Mouse (Mus musculus): ENCODE data around the gene Arap2. TPM values are rescaled to one million over a fixed set of nuclear protein-coding genes. Genes with fewer than 3 reads are reported as not detected.

The Arap2 gene
- polyA plus RNA-seq, 1 experiment from 2014 or later = 4.2 TPM

DNA sequence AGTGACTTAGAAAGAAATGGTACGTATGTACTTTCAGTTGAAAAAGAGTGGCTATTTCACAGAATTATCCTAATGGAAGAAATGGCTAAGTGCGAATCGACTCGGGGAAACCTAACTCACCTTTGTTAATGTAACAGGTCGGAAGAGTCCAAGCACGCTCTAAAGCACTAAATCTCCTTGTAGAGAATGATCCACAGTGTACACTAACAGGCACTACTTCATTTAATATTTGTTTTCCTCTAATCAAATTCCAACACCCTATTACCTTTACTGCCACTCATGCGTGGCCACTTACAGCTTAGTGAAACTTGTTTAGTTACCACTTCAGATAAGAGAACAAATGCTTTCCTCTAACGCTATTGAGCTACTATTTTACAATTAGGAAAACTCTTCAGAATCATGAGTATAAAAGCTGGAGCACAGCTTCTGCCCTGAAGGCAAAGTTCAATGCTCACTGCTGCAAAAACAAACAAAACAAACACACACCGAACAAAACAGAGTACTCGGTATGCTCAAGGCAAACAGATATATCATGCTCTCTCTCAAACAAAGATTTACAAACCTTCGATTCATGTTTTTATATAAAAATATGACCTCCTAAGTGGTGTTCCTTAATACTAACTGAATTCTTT, 143.0 kb downstream of the Arap2 start:
- Histone ChIP-seq H3K27ac (ENCODE audit: low read depth, low read length) (no peak overlapping the region), H3K9me3 (replicated peaks; ENCODE audit: control insufficient read depth, low read length) (no peaks in the 10 kb centered on the region), H3K27me3 (ENCODE audit: control insufficient read depth, insufficient read depth, low read length) (no peaks in the 10 kb centered on the region), H3K4me2 (no peak overlapping the region), H3K4me3 (ENCODE audit: low read depth, low read length) (no peak overlapping the region), H3K36me3 (ENCODE audit: control insufficient read depth, insufficient read depth, low read length) (no peaks in the 10 kb centered on the region), H3K4me1 (ENCODE audit: control insufficient read depth, insufficient read depth, low read length) (no peaks in the 10 kb centered on the region), H3K9ac (ENCODE audit: low read depth, low read length) (no peak overlapping the region)
- ATAC-seq (replicated peaks; ENCODE audit: insufficient number of reproducible peaks, low FRiP score, low TSS enrichment) = no peak
- 87% methylated on average over 11 of the region's 11 CpGs for WGBS (ENCODE audit: insufficient replicate concordance)

- Histone ChIP-seq H3K9me3 (replicated peaks; ENCODE audit: control insufficient read depth, low read length) (no peaks in the 10 kb centered on the region), H3K27me3 (ENCODE audit: control insufficient read depth, insufficient read depth, low read length) (no peaks in the 10 kb centered on the region), H3K27ac (ENCODE audit: low read depth, low read length) (no peak overlapping the region), H3K4me1 (ENCODE audit: control insufficient read depth, insufficient read depth, low read length) (no peaks in the 10 kb centered on the region), H3K4me2 (no peak overlapping the region), H3K36me3 (ENCODE audit: control insufficient read depth, insufficient read depth, low read length) (no peaks in the 10 kb centered on the region), H3K4me3 (ENCODE audit: low read depth, low read length) (no peak overlapping the region), H3K9ac (ENCODE audit: low read depth, low read length) (no peak overlapping the region)
- no peak for ATAC-seq (replicated peaks; ENCODE audit: insufficient number of reproducible peaks, low FRiP score, low TSS enrichment)
These were observed 147.7 kb downstream of the Arap2 start for GRCm38 (mm10) chr5:62618286-62618685.

GRCm38 (mm10) chr5:62611990-62612389, 154.0 kb downstream of the Arap2 start:
- no peaks in the 10 kb centered on the region for H3K9me3 ChIP-seq (replicated peaks; ENCODE audit: control insufficient read depth, low read length)
- H3K36me3 ChIP-seq (ENCODE audit: control insufficient read depth, insufficient read depth, low read length) = no peaks in the 10 kb centered on the region
- no peak overlapping the region for H3K4me2 ChIP-seq
- WGBS (ENCODE audit: insufficient replicate concordance) = 71% methylated on average over 3 of the region's 3 CpGs
- H3K27me3 ChIP-seq (ENCODE audit: control insufficient read depth, insufficient read depth, low read length) = no peaks in the 10 kb centered on the region
- H3K27ac ChIP-seq (ENCODE audit: low read depth, low read length) = no peak overlapping the region
- no peak overlapping the region for H3K4me3 ChIP-seq (ENCODE audit: low read depth, low read length)
- no peak for ATAC-seq (replicated peaks; ENCODE audit: insufficient number of reproducible peaks, low FRiP score, low TSS enrichment)
- H3K4me1 ChIP-seq (ENCODE audit: control insufficient read depth, insufficient read depth, low read length) = no peaks in the 10 kb centered on the region
- no peak overlapping the region for H3K9ac ChIP-seq (ENCODE audit: low read depth, low read length)

- Histone ChIP-seq H3K9me3 (replicated peaks; ENCODE audit: control insufficient read depth, low read length) (no peaks in the 10 kb centered on the region), H3K27ac (ENCODE audit: low read depth, low read length) (no peak overlapping the region), H3K4me1 (ENCODE audit: control insufficient read depth, insufficient read depth, low read length) (no peaks in the 10 kb centered on the region), H3K36me3 (ENCODE audit: control insufficient read depth, insufficient read depth, low read length) (no peaks in the 10 kb centered on the region), H3K27me3 (ENCODE audit: control insufficient read depth, insufficient read depth, low read length) (no peaks in the 10 kb centered on the region), H3K4me2 (no peak overlapping the region), H3K4me3 (ENCODE audit: low read depth, low read length) (no peak overlapping the region), H3K9ac (ENCODE audit: low read depth, low read length) (no peak overlapping the region)
- 77% methylated on average over 1 of the region's 1 CpGs for WGBS (ENCODE audit: insufficient replicate concordance)
- no peak for ATAC-seq (replicated peaks; ENCODE audit: insufficient number of reproducible peaks, low FRiP score, low TSS enrichment)
These were observed 178.6 kb downstream of the Arap2 start for GRCm38 (mm10) chr5:62587348-62587747.

- Histone ChIP-seq H3K4me1 (ENCODE audit: control insufficient read depth, insufficient read depth, low read length) (no peaks in the 10 kb centered on the region), H3K9me3 (replicated peaks; ENCODE audit: control insufficient read depth, low read length) (no peaks in the 10 kb centered on the region), H3K36me3 (ENCODE audit: control insufficient read depth, insufficient read depth, low read length) (no peaks in the 10 kb centered on the region), H3K27me3 (ENCODE audit: control insufficient read depth, insufficient read depth, low read length) (no peaks in the 10 kb centered on the region), H3K4me2 (no peak overlapping the region), H3K4me3 (ENCODE audit: low read depth, low read length) (no peak overlapping the region), H3K9ac (ENCODE audit: low read depth, low read length) (no peak overlapping the region), H3K27ac (ENCODE audit: low read depth, low read length) (no peak overlapping the region)
- no peak for ATAC-seq (replicated peaks; ENCODE audit: insufficient number of reproducible peaks, low FRiP score, low TSS enrichment)
- 25% methylated on average over 2 of the region's 2 CpGs for WGBS (ENCODE audit: insufficient replicate concordance)
These were observed 183.3 kb downstream of the Arap2 start for GRCm38 (mm10) chr5:62582643-62583042.

DNA sequence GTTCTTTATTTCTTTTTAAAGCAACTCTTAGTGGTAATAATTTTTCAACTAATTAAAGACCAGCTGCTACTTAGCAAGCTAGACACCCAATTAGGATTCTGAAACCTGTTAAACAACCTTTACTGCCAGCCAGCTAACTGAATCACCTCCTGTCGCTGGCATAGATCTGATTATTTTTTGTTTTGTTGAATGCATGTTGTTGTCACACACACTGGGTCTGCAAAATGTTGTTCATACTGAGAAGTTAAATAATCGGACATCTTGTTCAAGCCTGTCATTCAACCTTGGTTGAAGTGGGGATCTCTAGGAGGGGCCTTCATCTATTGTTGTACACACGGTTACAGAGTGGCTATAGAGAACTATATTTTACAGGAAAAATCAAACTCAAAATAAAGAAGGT, 184.3 kb downstream of the Arap2 start:
- Histone ChIP-seq H3K4me2 (no peak overlapping the region), H3K27me3 (ENCODE audit: control insufficient read depth, insufficient read depth, low read length) (no peaks in the 10 kb centered on the region), H3K9ac (ENCODE audit: low read depth, low read length) (no peak overlapping the region), H3K4me1 (ENCODE audit: control insufficient read depth, insufficient read depth, low read length) (no peaks in the 10 kb centered on the region), H3K9me3 (replicated peaks; ENCODE audit: control insufficient read depth, low read length) (no peaks in the 10 kb centered on the region), H3K36me3 (ENCODE audit: control insufficient read depth, insufficient read depth, low read length) (no peaks in the 10 kb centered on the region), H3K4me3 (ENCODE audit: low read depth, low read length) (no peak overlapping the region), H3K27ac (ENCODE audit: low read depth, low read length) (no peak overlapping the region)
- 79% methylated on average over 3 of the region's 3 CpGs for WGBS (ENCODE audit: insufficient replicate concordance)
- no peak for ATAC-seq (replicated peaks; ENCODE audit: insufficient number of reproducible peaks, low FRiP score, low TSS enrichment)

- no peak for ATAC-seq (replicated peaks; ENCODE audit: insufficient number of reproducible peaks, low FRiP score, low TSS enrichment)
- no peaks in the 10 kb centered on the region for H3K36me3 ChIP-seq (ENCODE audit: control insufficient read depth, insufficient read depth, low read length)
- no peaks in the 10 kb centered on the region for H3K4me1 ChIP-seq (ENCODE audit: control insufficient read depth, insufficient read depth, low read length)
- H3K27me3 ChIP-seq (ENCODE audit: control insufficient read depth, insufficient read depth, low read length) = no peaks in the 10 kb centered on the region
- no peak overlapping the region for H3K9ac ChIP-seq (ENCODE audit: low read depth, low read length)
- no peak overlapping the region for H3K4me3 ChIP-seq (ENCODE audit: low read depth, low read length)
- H3K9me3 ChIP-seq (replicated peaks; ENCODE audit: control insufficient read depth, low read length) = no peaks in the 10 kb centered on the region
- H3K4me2 ChIP-seq = no peak overlapping the region
- 85% methylated on average over 3 of the region's 3 CpGs for WGBS (ENCODE audit: insufficient replicate concordance)
- H3K27ac ChIP-seq (ENCODE audit: low read depth, low read length) = no peak overlapping the region
These were observed 191.6 kb downstream of the Arap2 start for GRCm38 (mm10) chr5:62574336-62574844.

Other genes starting within 250 kb of the Arap2 start
- 0.42 and 0.52 TPM in 2 replicates for gene Dthd1, start 47.7 kb upstream of the Arap2 start, polyA plus RNA-seq (2014; fragmentation: Nextera tagmentation; extraction: Ambion mirVana)